Mouse (Mus musculus) E14TG2a.4 (cell line): ENCODE data around the gene Soga1.

Experiments
- H3K27me3 ChIP-seq: 2 replicates; pipeline ENCODE4 v1.6.1; 2014; ENCODE audit warnings: low read length, control low read depth; ENCODE audit not compliant: insufficient read depth
- H3K36me3 ChIP-seq: 2 replicates; pipeline ENCODE4 v1.6.1; 2014; ENCODE audit warnings: low read length, control low read depth; ENCODE audit not compliant: insufficient read depth
- H3K4me1 ChIP-seq: replicated peaks from 2 replicates; pipeline ENCODE4 v1.6.1; 2014; ENCODE audit warnings: low read depth, low read length, control low read depth
- H3K4me3 ChIP-seq: replicated peaks from 2 replicates; pipeline ENCODE4 v1.5.1; 2014; ENCODE audit warnings: mild to moderate bottlenecking, low read length
- H3K9me3 ChIP-seq: 2 replicates; pipeline ENCODE4 v1.6.1; 2014; ENCODE audit warnings: low read length, control low read depth
- CTCF ChIP-seq: conservative IDR thresholded peaks from 2 replicates; pipeline ENCODE4 v1.5.1; 2014; ENCODE audit warnings: low read length
- NANOG ChIP-seq: IDR thresholded peaks from 2 replicates; pipeline ENCODE4 v1.6.1; 2014; ENCODE audit warnings: borderline replicate concordance, low read length, mixed read lengths
- POU5F1 ChIP-seq: IDR thresholded peaks from 2 replicates; pipeline ENCODE4 v1.6.1; 2014; ENCODE audit warnings: low read length, borderline replicate concordance

The Soga1 gene

DNA sequence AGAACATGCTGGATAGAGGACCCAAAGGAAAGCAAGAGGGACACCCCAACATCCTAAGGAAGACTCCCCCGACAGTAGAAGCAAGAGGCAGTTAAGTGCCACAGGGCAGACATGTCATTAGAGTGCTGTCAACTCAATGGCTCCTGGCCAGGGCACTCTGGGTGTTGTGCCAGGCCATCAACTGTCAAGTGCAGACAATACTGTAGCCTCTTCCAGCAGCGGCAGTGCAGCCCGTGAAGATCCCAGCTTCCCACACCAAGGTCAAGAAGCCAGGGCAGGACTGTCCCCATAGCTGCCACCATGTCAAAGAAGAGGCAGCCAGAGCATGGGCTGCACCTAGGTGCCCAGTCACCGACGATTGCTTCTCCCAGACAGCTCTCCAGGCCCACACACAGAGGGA, 1.9 kb downstream of the Soga1 start:
- Histone ChIP-seq H3K4me3 (peak overlapping the region; percentile 87; the same call in 1 of the 2 replicates), H3K4me1 (peaks cover 36% of the 10 kb centered on the region), H3K9me3 (no peaks in the 10 kb centered on the region), H3K27me3 (peaks cover 59% of the 10 kb centered on the region), H3K36me3 (peaks cover 4% of the 10 kb centered on the region; the same call in 1 of the 2 replicates)
- no peak for TF ChIP-seq CTCF
- no peak for TF ChIP-seq POU5F1
- TF ChIP-seq NANOG = no peak

- Histone ChIP-seq H3K27me3 (peaks cover 53% of the 10 kb centered on the region), H3K9me3 (no peaks in the 10 kb centered on the region), H3K4me3 (no peak overlapping the region), H3K36me3 (peaks cover 4% of the 10 kb centered on the region; the same call in 1 of the 2 replicates), H3K4me1 (peaks cover 33% of the 10 kb centered on the region)
- TF ChIP-seq POU5F1 (no peak), NANOG (no peak), CTCF (no peak)
Measured at GRCm38 (mm10) chr2:157076585-157076984, 2.5 kb downstream of the Soga1 start.

DNA sequence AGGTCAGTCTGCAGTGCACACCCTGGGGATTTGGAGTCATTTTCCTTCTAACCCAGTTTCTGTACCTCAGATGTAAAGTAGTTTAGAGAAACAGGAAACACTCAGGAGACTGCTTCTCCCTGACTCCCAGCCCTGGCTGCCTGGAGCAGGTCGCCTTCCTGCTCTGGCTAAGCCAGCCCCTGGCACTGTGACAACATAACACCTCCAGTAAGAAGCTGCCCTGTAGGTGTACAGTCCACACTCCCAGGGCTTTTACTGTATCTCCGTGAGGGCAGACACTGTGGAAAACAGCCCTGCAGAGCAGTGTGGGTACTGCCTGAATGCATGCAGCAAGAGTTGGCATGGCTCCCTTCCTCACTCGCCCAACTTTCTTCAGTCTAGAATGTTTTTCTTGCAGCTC, 3.4 kb downstream of the Soga1 start:
- H3K4me1 ChIP-seq = peaks cover 33% of the 10 kb centered on the region
- no peak for TF ChIP-seq POU5F1
- no peak for TF ChIP-seq CTCF
- no peak for TF ChIP-seq NANOG
- no peak overlapping the region for H3K4me3 ChIP-seq
- H3K36me3 ChIP-seq = peaks cover 4% of the 10 kb centered on the region; the same call in 1 of the 2 replicates
- peaks cover 47% of the 10 kb centered on the region for H3K27me3 ChIP-seq
- H3K9me3 ChIP-seq = no peaks in the 10 kb centered on the region

- H3K9me3 ChIP-seq = no peaks in the 10 kb centered on the region
- peaks cover 4% of the 10 kb centered on the region; the same call in 1 of the 2 replicates for H3K36me3 ChIP-seq
- H3K4me3 ChIP-seq = no peak overlapping the region
- peaks cover 42% of the 10 kb centered on the region for H3K27me3 ChIP-seq
- TF ChIP-seq NANOG (no peak), CTCF (no peak), POU5F1 (no peak)
- peaks cover 33% of the 10 kb centered on the region for H3K4me1 ChIP-seq
Measured at GRCm38 (mm10) chr2:157075226-157075625, 3.8 kb downstream of the Soga1 start.

- Histone ChIP-seq H3K9me3 (no peaks in the 10 kb centered on the region), H3K36me3 (peaks cover 4% of the 10 kb centered on the region; the same call in 1 of the 2 replicates), H3K4me1 (peaks cover 31% of the 10 kb centered on the region), H3K27me3 (peaks cover 38% of the 10 kb centered on the region), H3K4me3 (no peak overlapping the region)
- no peak for TF ChIP-seq NANOG
- no peak for TF ChIP-seq CTCF
- no peak for TF ChIP-seq POU5F1
Measured at GRCm38 (mm10) chr2:157074772-157075171, 4.3 kb downstream of the Soga1 start.

GRCm38 (mm10) chr2:157074186-157074724, 4.8 kb downstream of the Soga1 start:
- Histone ChIP-seq H3K9me3 (no peaks in the 10 kb centered on the region), H3K4me3 (no peak overlapping the region), H3K27me3 (peaks cover 33% of the 10 kb centered on the region), H3K36me3 (peaks cover 4% of the 10 kb centered on the region; the same call in 1 of the 2 replicates), H3K4me1 (peaks cover 28% of the 10 kb centered on the region)
- TF ChIP-seq CTCF (no peak), NANOG (no peak), POU5F1 (no peak)

GRCm38 (mm10) chr2:157073378-157074052, 5.5 kb downstream of the Soga1 start:
- H3K4me1 ChIP-seq = peaks cover 28% of the 10 kb centered on the region
- TF ChIP-seq POU5F1 (no peak), NANOG (no peak), CTCF (no peak)
- no peak overlapping the region for H3K4me3 ChIP-seq
- H3K36me3 ChIP-seq = peaks cover 4% of the 10 kb centered on the region; the same call in 1 of the 2 replicates
- H3K27me3 ChIP-seq = peaks cover 33% of the 10 kb centered on the region
- H3K9me3 ChIP-seq = no peaks in the 10 kb centered on the region

DNA sequence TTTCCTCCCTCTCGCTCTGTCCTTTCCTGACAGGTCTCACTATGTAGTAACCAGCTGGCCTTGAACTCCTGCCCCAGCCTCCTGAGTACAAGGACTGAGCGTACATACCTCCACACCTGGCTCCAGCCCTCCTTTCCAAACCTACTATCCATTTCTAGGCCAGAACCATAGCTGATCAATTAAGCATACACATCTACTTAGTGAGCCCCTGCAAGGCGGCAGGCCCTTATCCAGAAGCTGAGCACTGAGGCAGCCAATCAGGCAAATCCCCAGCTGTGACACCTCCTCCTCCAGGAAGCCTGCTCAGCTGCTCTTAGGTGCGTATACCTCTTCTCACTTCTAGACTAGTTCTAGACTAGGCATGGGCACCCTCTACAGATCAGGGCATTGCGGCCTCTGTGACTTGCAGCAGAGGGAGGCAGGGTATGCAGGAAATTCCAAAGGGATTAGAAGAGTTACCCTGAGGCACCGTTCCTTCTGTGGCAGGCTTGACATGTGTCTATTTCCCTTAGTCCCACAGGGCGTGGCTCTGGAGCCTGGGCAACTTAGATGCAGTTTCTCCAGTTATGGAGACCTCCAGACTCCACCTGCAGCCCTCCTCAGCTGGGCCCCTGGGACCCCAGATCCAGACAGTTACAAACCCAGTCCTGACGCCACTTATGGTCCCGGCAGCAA, 6.6 kb downstream of the Soga1 start:
- TF ChIP-seq NANOG (no peak), POU5F1 (no peak), CTCF (no peak)
- Histone ChIP-seq H3K4me3 (no peak overlapping the region), H3K9me3 (no peaks in the 10 kb centered on the region), H3K36me3 (peaks cover 4% of the 10 kb centered on the region; the same call in 1 of the 2 replicates), H3K4me1 (peaks cover 22% of the 10 kb centered on the region), H3K27me3 (peaks cover 25% of the 10 kb centered on the region)
